Mouse (Mus musculus): ENCODE measurements at regions not wholly inside any gene's neighbourhood (a gene's known extent, or its start where the extent isn't known, plus 50 kb on each side); places are given as distances from the start of the nearest gene placed in this dataset.

DNA sequence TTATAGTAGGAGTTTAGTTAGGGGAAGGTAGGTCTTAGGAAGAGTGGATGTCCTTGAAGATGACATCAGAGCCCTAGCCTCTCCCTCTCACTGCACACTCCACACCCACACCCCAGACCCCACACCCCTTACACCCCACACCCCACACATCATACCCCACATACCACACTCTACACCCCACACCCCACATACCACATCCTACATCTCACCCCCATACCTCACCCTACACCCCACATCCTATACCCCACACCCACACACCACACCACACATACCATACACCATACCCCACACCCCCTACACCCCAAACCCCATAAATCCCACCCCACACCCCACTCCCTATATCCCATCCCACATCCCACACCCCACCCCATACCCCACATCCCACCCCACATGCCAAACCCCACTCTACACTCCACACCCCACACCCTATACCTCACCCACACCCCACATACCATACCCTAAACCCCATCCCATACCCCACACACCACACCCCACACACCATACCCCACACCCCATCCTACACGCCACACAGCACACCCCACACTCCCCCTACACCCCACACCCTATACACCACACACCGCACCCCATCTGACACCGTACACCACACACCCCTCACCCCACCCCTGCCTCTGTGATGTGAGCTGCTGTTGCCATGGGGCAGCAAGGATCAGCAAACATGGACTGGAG, 323.7 kb upstream of the G2e3 start:
- DNase-seq (ENCODE audit: low spot score in 2 of 2): no peak

DNA sequence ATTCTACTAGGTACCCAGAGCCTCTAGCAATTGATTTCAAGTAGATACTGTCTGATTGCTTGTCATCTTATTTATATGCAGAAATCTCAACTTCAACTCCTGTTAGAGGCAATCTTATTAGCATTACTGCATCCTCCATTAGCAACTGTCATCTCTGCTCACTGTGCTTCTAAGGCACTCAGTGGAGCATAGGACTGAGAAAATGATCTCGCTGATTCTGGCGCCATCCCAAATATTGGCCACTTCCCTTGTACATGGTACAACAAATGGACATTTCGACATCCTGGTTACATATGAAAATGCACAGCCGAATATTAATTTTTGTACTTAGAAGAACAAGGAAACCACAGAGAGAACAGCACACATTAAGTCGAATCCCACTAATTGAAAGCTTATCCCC, 329.7 kb upstream of the G2e3 start:
- no peak for DNase-seq (ENCODE audit: low spot score in 2 of 2)

DNA sequence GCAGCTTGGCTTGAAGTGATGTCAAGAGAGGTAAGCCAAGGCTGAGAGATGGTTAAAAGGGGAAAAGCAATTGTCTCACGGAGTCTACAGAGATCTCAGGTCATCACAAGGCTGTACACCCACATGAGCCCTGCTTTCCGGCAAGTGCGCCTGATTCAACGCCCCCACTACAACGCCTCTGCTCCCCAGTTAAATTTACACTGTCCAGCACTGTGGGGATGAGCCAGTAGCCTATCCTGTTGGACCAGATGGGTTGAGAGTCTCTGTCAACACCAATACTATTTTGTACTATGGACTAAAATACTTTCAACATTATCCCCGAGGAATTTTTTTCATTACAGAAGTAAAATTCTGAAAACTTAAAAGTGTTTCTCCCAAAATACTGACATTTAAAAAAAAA, 331.8 kb upstream of the G2e3 start:
- no peak for DNase-seq (ENCODE audit: low spot score in 2 of 2)

DNA sequence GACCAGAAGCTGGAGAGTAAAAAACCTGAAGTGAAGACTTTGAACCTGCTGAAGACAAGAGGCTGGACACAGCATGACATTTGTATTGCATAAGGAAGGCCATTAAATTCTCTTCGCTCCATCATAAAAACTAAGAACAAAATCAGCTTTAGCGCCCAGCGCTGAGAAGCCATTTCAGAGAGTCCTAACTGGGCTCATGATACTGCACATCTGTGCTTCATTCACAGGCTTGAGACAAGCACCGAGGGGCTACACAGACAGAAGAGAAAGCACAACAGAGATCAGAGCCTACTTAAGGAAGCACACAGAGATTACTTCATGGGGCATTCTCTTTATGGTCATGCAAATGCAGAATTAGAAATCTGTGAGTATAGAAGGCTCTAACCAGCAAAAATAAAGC, 338.2 kb upstream of the G2e3 start:
- no peak for DNase-seq (ENCODE audit: low spot score in 2 of 2)

DNA sequence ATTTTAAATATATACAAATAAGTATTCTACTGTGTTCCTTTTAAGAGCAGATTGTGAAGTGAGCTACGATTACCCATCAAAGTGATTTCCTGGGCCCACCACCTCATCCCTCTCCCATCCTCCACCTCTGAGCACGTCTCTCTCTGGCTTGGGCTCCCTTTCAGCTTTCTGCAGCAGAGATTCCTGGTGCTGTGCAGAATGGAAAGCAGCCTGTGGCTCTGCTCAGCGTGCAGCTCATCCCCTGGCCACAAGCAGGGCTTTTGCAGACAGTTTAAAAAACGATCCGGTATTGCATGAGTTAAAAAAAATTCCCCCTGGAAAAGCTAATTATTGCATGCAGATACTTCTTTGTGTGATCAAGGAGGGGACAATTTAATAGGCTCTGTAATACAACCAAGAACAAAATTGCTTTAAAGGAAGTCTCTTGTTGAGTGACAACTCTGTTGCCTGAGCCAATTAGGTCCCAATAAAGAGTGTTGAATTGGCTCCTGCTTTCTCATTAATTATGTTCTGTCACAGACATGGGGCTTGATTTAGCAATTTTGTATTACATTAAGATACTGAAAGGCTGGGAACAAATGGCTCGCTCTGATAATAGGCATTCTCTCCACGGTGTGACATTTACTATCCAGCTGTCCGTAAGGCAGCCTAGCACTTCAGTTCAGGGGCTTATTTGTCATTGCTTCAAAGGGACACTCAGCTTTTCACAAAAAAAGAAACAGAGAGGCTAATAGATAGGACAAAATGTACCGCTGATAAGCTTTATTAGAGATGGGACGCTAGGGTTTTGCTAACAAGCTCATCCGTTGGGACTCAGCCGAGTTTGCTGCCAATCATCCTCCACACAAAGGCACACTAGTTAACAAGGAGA, 345.9 kb upstream of the G2e3 start:
- DNase-seq (ENCODE audit: low spot score in 2 of 2): no peak

DNA sequence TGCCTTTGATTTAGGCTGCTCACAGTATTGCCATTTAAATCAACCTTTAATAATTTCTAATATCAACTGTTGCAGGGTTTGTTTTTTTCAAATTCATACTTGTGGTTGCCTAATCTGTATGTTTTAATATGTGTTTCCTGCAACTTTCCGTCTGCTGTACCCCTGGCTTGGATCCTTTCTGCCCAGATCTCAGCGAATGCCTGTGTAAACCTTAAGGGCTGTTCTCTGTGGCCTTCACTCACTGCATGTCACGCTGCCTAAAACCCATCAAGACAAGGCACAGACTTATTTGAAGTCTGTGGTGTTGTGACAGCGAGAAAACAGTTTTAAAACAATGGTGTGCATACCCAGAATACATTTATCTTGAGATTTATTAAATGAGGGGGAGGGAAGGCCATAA, 346.8 kb upstream of the G2e3 start:
- no peak for DNase-seq (ENCODE audit: low spot score in 2 of 2)

DNA sequence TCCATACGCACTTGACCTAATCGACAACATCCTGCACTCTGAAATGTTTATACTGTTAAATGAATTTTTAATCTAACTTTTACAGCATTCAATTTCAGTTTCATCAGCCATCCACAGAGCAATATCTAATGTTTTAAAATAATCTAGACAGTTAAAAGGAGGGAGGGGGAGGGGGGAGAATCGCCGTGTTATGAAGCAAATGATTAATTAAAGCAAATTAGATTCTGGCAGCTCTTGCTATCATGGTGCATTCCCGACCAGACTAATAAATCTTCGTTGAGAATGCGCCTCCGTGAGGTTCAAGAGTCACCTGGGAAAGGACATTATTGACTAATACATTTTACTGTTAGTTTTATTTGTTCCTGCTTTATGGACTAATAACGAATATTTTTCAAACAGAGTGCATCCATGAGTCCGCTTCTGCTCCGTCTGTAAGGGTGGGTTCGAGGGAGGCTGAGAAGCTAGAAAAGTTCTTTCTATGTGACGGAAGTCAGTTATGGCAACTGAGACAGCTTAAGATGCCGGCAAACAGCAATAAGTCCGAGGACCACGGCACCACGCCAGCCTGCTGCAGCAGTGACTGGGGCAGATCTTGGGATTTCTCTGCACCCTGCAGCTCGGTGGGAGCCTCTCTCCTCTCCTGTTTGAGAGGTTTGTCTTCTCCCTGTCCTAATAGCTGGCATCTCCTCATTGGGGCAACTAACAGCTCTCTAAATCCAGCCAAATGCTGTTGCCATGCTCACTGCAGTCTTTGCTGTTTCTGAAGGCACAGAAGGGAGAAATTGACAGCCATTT, 347.4 kb upstream of the G2e3 start:
- DNase-seq (ENCODE audit: low spot score in 2 of 2): no peak

DNA sequence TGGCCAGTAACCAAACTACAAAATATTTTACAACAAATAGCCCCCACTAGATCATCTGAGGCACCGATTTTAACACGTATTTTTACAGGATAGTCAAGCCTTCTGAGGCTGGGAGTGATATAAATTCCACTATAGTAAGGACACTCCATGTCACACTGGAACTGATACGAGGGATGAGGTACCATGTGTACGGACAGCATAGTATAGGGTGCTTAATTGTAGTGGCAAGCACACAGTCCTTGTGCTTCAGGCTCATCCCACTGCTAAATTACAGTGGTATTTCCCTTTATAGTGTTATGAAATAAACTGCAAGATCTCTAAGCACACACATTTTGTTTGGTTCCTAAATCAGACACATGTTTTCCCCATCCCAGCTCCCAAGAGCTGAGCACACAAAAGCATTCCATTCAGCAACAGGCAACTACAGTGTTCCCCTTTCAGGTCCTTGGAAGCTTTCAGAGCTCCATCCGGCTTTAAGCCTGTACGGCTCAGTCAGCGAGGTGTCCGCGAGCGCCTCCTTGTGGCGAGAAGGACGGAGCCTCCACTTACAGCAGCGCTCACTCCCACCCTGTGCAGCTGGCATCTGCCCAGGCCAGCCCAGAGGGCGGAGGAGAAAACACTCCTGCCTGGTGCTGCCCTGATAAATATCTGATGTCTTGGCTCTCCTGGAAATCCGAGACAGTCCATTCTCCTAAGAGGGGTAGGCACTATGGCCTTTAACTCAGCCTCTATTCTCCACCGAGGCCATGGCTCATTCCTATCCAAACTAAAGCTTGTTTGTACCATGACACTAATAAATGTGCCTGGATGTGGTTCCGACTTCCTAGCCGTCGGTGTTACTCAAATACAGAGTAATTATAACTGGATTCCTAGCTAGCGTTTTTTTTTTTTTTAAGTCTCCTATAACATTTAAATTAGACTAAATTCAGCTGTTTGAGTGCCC, 348.3 kb upstream of the G2e3 start:
- DNase-seq (ENCODE audit: low spot score in 2 of 2): peak; percentile 48 to 56

DNA sequence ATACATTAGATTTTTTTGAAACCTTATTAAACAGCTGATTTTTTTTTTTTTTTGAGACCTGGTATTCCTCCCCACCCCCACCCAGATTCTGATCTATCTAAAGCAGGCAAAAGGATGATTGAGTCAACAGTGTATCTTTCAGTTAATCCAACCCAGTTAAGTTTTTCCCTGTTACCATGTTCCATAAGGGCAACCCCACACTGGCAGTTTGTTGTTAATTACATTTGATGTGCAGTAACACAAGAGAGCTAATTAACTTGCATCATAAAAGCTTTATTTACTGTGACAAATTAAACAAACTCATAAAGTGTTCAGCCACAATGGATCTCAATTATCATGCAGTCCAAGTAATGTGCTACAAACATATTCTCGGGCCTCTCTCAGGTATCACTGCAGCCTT, 346.8 kb upstream of the Prkd1 start:
- DNase-seq (ENCODE audit: low spot score in 2 of 2): no peak

DNA sequence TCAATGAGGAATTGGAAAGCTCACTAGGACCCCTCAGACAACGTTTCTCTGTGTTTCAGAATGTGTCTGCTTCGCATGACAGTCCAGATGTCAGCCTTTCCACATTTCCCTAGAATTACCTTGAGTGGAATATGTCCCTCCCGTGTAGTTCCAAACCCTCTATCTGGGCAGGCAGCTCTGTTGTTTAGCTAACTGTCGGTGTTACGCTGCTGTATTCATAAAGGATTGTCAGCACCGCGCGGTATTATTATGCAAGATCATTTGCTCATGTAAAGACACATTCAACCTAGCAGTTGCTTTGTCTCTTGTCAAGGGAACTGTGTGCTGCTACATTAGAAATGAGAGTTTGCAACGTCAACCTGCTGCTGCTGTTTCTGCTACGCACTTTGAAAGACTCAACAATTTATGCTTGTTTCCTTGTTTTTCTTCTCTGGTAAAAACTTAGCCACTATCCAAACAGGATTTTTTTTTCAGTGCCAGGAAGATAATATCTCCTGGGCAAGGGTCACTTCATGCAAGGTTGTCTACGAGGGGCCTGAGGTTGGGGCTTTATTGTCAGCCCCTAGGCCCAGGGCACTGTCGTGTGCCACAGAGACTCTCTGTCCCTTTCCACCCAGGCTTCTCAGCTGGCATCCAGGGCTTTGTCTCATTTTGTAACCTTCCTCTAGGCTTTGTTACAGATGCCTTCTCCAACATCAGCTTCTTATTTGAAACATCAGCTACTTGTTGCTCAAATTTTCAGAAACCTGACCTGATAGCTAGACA, 340.8 kb upstream of the Prkd1 start:
- DNase-seq (ENCODE audit: low spot score in 2 of 2): no peak

DNA sequence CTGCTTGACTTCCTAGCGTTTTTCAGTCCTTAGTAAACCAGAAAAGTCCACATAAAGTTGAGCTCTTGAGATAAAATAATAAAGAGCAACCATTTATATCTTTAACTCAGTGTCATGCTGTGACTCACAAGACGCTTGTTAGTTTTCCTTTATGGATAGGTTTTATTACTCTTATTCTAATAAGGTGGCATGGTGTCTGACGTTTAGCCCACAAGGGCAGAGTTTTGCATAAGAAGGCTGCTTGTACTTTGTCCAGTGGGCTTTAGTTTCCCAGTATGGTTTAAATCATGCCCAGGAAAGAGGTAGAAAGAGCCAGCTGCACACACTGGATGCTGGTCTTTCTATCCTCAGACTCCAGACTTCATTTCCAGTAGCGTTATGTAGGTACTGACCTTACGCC, 332.4 kb upstream of the Prkd1 start:
- DNase-seq (ENCODE audit: low spot score in 2 of 2): no peak

DNA sequence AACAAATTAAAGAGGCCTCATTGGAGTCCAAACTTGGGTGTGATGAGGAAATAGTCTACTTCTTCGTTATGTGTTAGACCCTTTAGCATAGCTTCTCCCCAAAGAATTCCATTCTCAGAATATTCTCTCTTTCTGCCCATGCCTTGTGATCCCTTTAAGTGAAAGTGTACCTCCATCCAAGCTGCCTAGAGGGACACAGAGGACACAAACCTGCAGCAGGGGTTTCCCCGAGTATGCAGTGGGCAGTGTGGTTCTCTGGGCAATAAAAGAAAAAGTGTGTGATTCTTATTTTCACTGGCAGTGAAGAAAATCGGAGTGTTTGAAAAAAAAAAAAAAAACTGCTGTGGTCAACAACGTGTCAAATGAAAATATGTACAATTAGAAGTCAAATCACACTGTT, 331.9 kb upstream of the Prkd1 start:
- DNase-seq (ENCODE audit: low spot score in 2 of 2): no peak

DNA sequence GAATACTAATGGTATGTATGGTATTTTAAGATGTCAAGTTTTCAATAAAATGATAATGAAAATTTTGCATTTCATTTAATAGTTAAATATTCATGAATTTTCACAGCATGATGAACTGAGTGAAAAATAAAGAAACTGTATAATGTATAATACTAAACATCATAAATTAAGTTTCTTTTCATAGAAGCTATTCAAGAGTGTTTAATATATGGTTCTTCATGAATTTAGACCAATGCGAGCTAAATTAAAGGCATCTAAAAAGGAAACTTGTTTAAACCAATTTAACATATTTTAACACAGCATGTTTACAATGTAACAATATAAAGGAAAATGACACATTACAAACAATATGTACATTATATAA, 321.8 kb upstream of the Prkd1 start:
- no peak for DNase-seq (ENCODE audit: low spot score in 2 of 2)

DNA sequence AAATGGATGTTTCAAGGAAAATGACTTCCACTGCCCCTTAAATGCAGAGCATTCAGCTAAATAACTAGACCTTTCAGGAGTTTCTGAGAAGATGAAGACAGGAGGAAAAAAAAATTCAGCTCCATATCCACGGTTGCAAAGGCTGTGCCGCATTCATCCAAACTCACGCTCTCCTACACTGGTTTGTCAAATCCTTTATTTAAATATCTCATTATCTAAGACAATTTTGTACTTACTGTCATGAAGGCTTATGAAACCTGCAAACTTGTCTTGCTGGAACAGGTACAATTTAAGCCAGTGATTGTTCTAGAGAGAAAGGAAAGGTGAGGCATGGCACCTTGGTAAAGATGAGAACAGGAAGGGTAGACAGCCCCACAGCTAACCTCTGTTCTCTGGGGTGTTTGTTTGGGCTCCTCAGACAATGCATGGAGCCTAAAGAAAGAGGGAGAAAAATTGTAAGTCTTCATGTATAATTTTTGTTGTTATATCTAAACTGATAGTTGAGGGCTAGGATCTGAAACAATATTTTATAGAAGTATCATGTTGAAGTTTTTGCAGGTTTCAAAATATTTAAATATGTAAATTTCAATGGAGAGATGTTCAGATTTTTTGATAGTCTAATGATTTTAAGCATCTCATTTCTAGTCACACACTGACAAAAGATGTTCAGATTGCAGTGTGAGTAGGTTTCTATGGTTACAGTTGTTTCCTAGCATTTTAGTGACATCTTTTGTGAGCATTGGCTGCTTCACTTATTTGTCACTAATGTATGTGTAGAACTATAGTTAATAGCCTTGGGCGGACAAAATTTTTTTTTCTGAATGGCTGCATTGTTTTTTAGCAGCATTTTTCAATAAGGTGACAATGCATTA, 321.2 kb upstream of the Prkd1 start:
- DNase-seq (ENCODE audit: low spot score in 2 of 2): no peak

DNA sequence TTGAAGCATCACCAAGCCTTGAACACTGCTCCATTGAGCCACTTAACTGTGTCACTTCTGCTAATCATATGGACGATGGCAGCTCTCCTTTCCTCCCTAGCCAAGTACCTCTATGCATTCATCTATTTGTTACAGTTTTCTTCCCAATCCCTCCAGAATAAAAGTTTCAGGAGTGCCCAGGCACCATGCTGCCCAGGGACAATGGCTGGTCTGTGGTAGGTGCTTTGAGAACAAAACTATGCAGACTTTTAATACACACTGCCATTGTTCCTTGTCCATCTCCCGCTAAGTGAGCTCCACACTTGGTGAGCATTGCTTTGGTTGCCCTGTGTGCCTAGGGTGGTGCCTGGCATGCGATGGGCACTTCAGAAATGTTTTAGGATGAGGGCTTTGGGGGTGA, 320.5 kb upstream of the Prkd1 start:
- DNase-seq (ENCODE audit: low spot score in 2 of 2): no peak

DNA sequence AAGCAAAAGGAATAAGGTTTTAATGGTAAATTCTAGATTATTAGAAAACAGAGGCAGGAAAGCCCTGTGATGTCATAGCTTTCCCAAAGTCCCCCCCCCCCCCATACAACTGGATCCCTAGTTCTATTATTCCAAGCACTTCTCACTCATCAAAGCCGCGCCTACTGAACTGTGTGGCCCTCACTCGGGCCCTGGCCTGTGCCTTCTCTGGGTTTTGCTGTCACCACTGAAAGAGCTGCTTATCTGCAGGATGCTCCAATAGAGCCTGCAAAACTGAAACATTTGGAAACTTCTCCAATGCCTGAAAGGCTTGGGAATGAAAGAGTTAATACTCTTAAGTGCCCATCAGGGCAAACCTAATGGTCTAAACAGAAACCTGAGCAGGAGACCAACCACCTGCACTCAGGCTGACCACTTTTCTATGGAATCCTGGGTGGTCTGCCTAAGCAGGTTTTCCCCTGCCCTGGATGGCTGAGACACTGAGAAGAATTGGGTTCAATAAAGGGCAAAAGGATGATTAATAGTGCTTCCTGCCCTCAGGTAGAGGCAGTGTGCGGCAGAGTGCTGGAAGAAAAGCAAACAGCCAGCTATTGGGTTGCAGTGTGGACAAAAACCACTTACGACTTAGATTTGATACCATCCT, 318.4 kb upstream of the Prkd1 start:
- no peak for DNase-seq (ENCODE audit: low spot score in 2 of 2)

DNA sequence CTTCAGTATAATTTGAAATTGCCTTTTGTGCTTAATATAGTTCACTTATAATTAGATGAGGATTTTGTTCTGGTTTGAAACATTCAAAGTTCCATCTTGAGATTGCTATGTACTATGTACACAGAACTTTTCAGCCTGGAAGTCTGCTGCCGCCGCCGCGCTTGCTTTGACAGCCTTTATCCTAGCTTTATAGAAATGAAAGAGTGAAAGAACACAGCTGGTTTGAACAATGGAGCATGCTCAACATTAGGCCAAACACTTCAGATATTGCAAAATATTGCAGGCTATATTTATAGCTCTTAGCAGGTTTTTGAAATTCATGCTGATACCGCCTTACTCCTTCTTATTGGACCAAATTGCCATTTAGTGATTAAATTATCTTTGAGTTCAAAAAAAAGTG, 305.1 kb upstream of the Prkd1 start:
- no peak for DNase-seq (ENCODE audit: low spot score in 2 of 2)

DNA sequence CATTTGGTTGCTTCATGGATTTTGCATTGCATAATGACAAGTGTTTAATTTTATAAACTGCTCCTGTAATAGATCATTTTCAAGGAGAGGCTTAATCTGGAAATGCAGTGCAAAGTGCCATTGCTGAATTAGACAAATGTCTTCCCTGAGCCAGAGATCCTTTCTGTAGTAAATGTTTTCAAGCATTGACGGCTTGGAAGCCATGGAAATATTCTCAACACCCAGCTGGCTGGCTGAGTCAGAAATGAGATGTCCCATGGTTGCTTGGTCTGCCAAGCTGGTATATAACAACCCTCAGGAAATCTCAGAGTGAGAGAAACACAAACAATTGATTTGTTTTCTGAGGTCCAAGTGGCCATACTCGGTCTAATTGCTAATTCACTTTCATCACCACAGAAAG, 298.1 kb upstream of the Prkd1 start:
- DNase-seq (ENCODE audit: low spot score in 2 of 2): no peak
